Mouse (Mus musculus): ENCODE measurements around the gene Olfr816.

- TF ChIP-seq ZNF384 (IDR thresholded peaks at IDR 0.05; ENCODE audit: low read depth, low read length) (no peak), HCFC1 (IDR thresholded peaks at IDR 0.05; ENCODE audit: borderline replicate concordance, insufficient read depth, low read length) (no peak), MAFK (IDR thresholded peaks at IDR 0.05; ENCODE audit: insufficient read depth, low read depth, low read length) (no peak)
Observed at GRCm38 (mm10) chr10:129885934-129886333, 29.5 kb downstream of the Olfr816 start.

All from ES-E14 (cell line).